Mouse (Mus musculus): ENCODE data around the gene Pex11g.

DNA sequence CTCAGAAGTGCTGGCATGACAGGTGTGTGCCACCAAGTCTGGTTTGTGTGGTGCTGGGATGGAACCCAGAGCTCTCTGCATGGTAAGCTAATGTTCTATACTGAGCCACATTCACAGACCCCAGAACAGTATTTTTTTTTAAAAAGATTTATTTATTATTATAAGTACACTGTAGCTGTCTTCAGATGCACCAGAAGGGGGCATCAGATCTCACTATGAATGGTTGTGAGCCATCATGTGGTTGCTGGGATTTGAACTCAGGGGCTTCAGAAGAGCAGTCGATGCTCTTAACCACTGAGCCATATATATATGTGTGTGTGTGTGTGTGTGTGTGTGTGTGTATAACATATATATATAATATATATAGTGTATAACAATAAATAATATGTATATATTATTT lies 1.4 kb upstream of the Pex11g start:
- no peak for TF ChIP-seq EP300 (IDR thresholded peaks at IDR 0.05; ENCODE audit: low read depth)
- no peak for TF ChIP-seq CTCF (IDR thresholded peaks at IDR 0.05; ENCODE audit: low read depth)
